Mouse (Mus musculus): ENCODE measurements around the gene Nuak1. TPM values are rescaled to one million over a fixed set of nuclear protein-coding genes. Genes with fewer than 3 reads are reported as not detected.

Nuak1 gene
- polyA plus RNA-seq, 1 experiment: 5.7 TPM

- Histone ChIP-seq H3K27ac (ENCODE audit: control insufficient read depth, insufficient read depth, low read length) (no peak overlapping the region), H3K4me1 (replicated peaks; ENCODE audit: control insufficient read depth, insufficient read depth, low read length) (no peaks in the 10 kb centered on the region), H3K36me3 (ENCODE audit: control insufficient read depth, insufficient read depth, low read length) (no peaks in the 10 kb centered on the region), H3K4me3 (ENCODE audit: control insufficient read depth, insufficient read depth, low read length) (no peak overlapping the region), H3K27me3 (ENCODE audit: control insufficient read depth, insufficient read depth, low read length) (no peaks in the 10 kb centered on the region)
- no peak for DNase-seq
- TF ChIP-seq POLR2A (IDR thresholded peaks at IDR 0.05; ENCODE audit: control insufficient read depth, extremely low read depth, insufficient read depth, low read length, poor library complexity): no peak
- TF ChIP-seq CTCF (IDR thresholded peaks at IDR 0.05; ENCODE audit: borderline replicate concordance, control insufficient read depth, extremely low read depth, insufficient read depth, low read length, poor library complexity): no peak
- WGBS: 97% methylated on average over 8 of the region's 8 CpGs
Measured at GRCm38 (mm10) chr10:84414981-84415700, 25.3 kb downstream of the Nuak1 start.

GRCm38 (mm10) chr10:84413310-84413709 lies 27.1 kb downstream of the Nuak1 start:
- 88% methylated on average over 6 of the region's 6 CpGs for WGBS
- no peak for TF ChIP-seq CTCF (IDR thresholded peaks at IDR 0.05; ENCODE audit: borderline replicate concordance, control insufficient read depth, extremely low read depth, insufficient read depth, low read length, poor library complexity)
- no peak for TF ChIP-seq POLR2A (IDR thresholded peaks at IDR 0.05; ENCODE audit: control insufficient read depth, extremely low read depth, insufficient read depth, low read length, poor library complexity)
- H3K27ac ChIP-seq (ENCODE audit: control insufficient read depth, insufficient read depth, low read length): no peak overlapping the region
- no peak for DNase-seq
- no peaks in the 10 kb centered on the region for H3K27me3 ChIP-seq (ENCODE audit: control insufficient read depth, insufficient read depth, low read length)
- H3K4me3 ChIP-seq (ENCODE audit: control insufficient read depth, insufficient read depth, low read length): no peak overlapping the region
- H3K36me3 ChIP-seq (ENCODE audit: control insufficient read depth, insufficient read depth, low read length): no peaks in the 10 kb centered on the region
- no peaks in the 10 kb centered on the region for H3K4me1 ChIP-seq (replicated peaks; ENCODE audit: control insufficient read depth, insufficient read depth, low read length)

- H3K4me3 ChIP-seq (ENCODE audit: control insufficient read depth, insufficient read depth, low read length): no peak overlapping the region
Measured at GRCm38 (mm10) chr10:84412326-84412962, 28.0 kb downstream of the Nuak1 start.

GRCm38 (mm10) chr10:84411122-84412105 lies 29.0 kb downstream of the Nuak1 start:
- no peaks in the 10 kb centered on the region for H3K36me3 ChIP-seq (ENCODE audit: control insufficient read depth, insufficient read depth, low read length)
- WGBS: 84% methylated on average over 16 of the region's 16 CpGs
- no peaks in the 10 kb centered on the region for H3K27me3 ChIP-seq (ENCODE audit: control insufficient read depth, insufficient read depth, low read length)
- TF ChIP-seq POLR2A (IDR thresholded peaks at IDR 0.05; ENCODE audit: control insufficient read depth, extremely low read depth, insufficient read depth, low read length, poor library complexity): no peak
- no peak for TF ChIP-seq CTCF (IDR thresholded peaks at IDR 0.05; ENCODE audit: borderline replicate concordance, control insufficient read depth, extremely low read depth, insufficient read depth, low read length, poor library complexity)
- no peak for DNase-seq
- no peak overlapping the region for H3K27ac ChIP-seq (ENCODE audit: control insufficient read depth, insufficient read depth, low read length)
- no peak overlapping the region for H3K4me3 ChIP-seq (ENCODE audit: control insufficient read depth, insufficient read depth, low read length)
- no peaks in the 10 kb centered on the region for H3K4me1 ChIP-seq (replicated peaks; ENCODE audit: control insufficient read depth, insufficient read depth, low read length)

More at GRCm38 (mm10) chr10:84412326-84412962, 28.0 kb downstream of the Nuak1 start:
- H3K27me3 ChIP-seq (ENCODE audit: control insufficient read depth, insufficient read depth, low read length): no peaks in the 10 kb centered on the region
- no peak overlapping the region for H3K27ac ChIP-seq (ENCODE audit: control insufficient read depth, insufficient read depth, low read length)
- 87% methylated on average over 12 of the region's 12 CpGs for WGBS
- TF ChIP-seq CTCF (IDR thresholded peaks at IDR 0.05; ENCODE audit: borderline replicate concordance, control insufficient read depth, extremely low read depth, insufficient read depth, low read length, poor library complexity) (no peak), POLR2A (IDR thresholded peaks at IDR 0.05; ENCODE audit: control insufficient read depth, extremely low read depth, insufficient read depth, low read length, poor library complexity) (no peak)
- H3K36me3 ChIP-seq (ENCODE audit: control insufficient read depth, insufficient read depth, low read length): no peaks in the 10 kb centered on the region
- no peaks in the 10 kb centered on the region for H3K4me1 ChIP-seq (replicated peaks; ENCODE audit: control insufficient read depth, insufficient read depth, low read length)
- no peak for DNase-seq

GRCm38 (mm10) chr10:84408965-84409660 lies 31.3 kb downstream of the Nuak1 start:
- no peak overlapping the region for H3K27ac ChIP-seq (ENCODE audit: control insufficient read depth, insufficient read depth, low read length)
- H3K4me1 ChIP-seq (replicated peaks; ENCODE audit: control insufficient read depth, insufficient read depth, low read length): no peaks in the 10 kb centered on the region
- no peak overlapping the region for H3K4me3 ChIP-seq (ENCODE audit: control insufficient read depth, insufficient read depth, low read length)
- DNase-seq: no peak
- no peaks in the 10 kb centered on the region for H3K27me3 ChIP-seq (ENCODE audit: control insufficient read depth, insufficient read depth, low read length)
- no peaks in the 10 kb centered on the region for H3K36me3 ChIP-seq (ENCODE audit: control insufficient read depth, insufficient read depth, low read length)
- WGBS: 74% methylated on average over 13 of the region's 13 CpGs
- no peak for TF ChIP-seq CTCF (IDR thresholded peaks at IDR 0.05; ENCODE audit: borderline replicate concordance, control insufficient read depth, extremely low read depth, insufficient read depth, low read length, poor library complexity)
- TF ChIP-seq POLR2A (IDR thresholded peaks at IDR 0.05; ENCODE audit: control insufficient read depth, extremely low read depth, insufficient read depth, low read length, poor library complexity): no peak

All from thymus, adult 2 months (tissue).